Mouse (Mus musculus) MEL (cell line): Measurements from ENCODE around the gene Znhit6.

Experiments used
- CTCF ChIP-seq, 3 experiments: IDR thresholded peaks in 2 of 3; conservative IDR thresholded peaks in 1 of 3; 2 replicates each; pipeline ENCODE4 v1.5.1; 2011 to 2012; ENCODE audit warnings: low read length in 3 of 3, low read depth in 2 of 3, mild to moderate bottlenecking in 2 of 3, improper control_type of control experiment in 1 of 3, inconsistent platforms in 1 of 3, mixed read lengths in 1 of 3, moderate library complexity in 1 of 3; ENCODE audit not compliant: control insufficient read depth in 1 of 3, insufficient read depth in 1 of 3, poor library complexity in 1 of 3, severe bottlenecking in 1 of 3
- GABPA ChIP-seq: IDR thresholded peaks from 2 replicates; pipeline ENCODE4 v1.6.1; 2012; ENCODE audit warnings: low read depth, mild to moderate bottlenecking, inconsistent platforms, low read length, improper control_type of control experiment, moderate library complexity
- GATA1 ChIP-seq: IDR thresholded peaks from 2 replicates; pipeline ENCODE4 v1.6.1; 2011; ENCODE audit warnings: low read depth, low read length, improper control_type of control experiment
- HCFC1 ChIP-seq: IDR thresholded peaks from 2 replicates; pipeline ENCODE4 v1.6.1; 2012; ENCODE audit warnings: low read depth, mild to moderate bottlenecking, inconsistent platforms, low read length, improper control_type of control experiment, moderate library complexity
- TCF12 ChIP-seq: IDR thresholded peaks from 2 replicates; pipeline ENCODE4 v1.6.1; 2014; ENCODE audit warnings: low read depth, mild to moderate bottlenecking, inconsistent platforms, low read length, improper control_type of control experiment, moderate library complexity
- UBTF ChIP-seq: IDR thresholded peaks from 2 replicates; pipeline ENCODE4 v1.6.1; 2012; ENCODE audit warnings: low read depth, mild to moderate bottlenecking, inconsistent platforms, low read length, improper control_type of control experiment, moderate library complexity, borderline replicate concordance; ENCODE audit not compliant: insufficient read depth

GRCm38 (mm10) chr3:145642861-145643260, 66.9 kb downstream of the Znhit6 start:
- TF ChIP-seq UBTF (no peak), TCF12 (no peak), CTCF (IDR thresholded peaks at IDR 0.05 in 2 of 3, conservative IDR thresholded peaks at IDR 0.05 in 1 of 3; ENCODE audit: control insufficient read depth in 1 of 3, insufficient read depth in 1 of 3, low read depth in 2 of 3, low read length in 3 of 3, poor library complexity in 1 of 3, severe bottlenecking in 1 of 3) (no peak), GATA1 (no peak), HCFC1 (no peak), GABPA (no peak)
